Mouse (Mus musculus): Measurements from ENCODE around the gene Ifnk. TPM values are rescaled to one million over a fixed set of nuclear protein-coding genes. Genes with fewer than 3 reads are reported as not detected.

Ifnk gene
- polyA plus RNA-seq, 1 experiment = not detected

GRCm38 (mm10) chr4:35150706-35151105 is 1.1 kb upstream of the Ifnk start:
- TF ChIP-seq GATA1 (IDR thresholded peaks at IDR 0.05; ENCODE audit: low read length) (no peak), TAL1 (IDR thresholded peaks at IDR 0.05; ENCODE audit: low read length) (no peak)
- Histone ChIP-seq H3K36me3 (ENCODE audit: control insufficient read depth) (no peaks in the 10 kb centered on the region), H3K27me3 (ENCODE audit: control insufficient read depth) (peaks cover 8% of the 10 kb centered on the region), H3K4me1 (ENCODE audit: control insufficient read depth) (peaks cover 1% of the 10 kb centered on the region), H3K9me3 (ENCODE audit: control insufficient read depth, low read length) (no peaks in the 10 kb centered on the region), H3K4me3 (replicated peaks) (no peak overlapping the region)

- H3K9me3 ChIP-seq (ENCODE audit: control insufficient read depth, low read length) = no peaks in the 10 kb centered on the region
- TF ChIP-seq GATA1 (IDR thresholded peaks at IDR 0.05; ENCODE audit: low read length) (no peak), TAL1 (IDR thresholded peaks at IDR 0.05; ENCODE audit: low read length) (no peak)
Observed at GRCm38 (mm10) chr4:35154051-35154450, 2.2 kb downstream of the Ifnk start.

GRCm38 (mm10) chr4:35155132-35155922 is 3.5 kb downstream of the Ifnk start:
- H3K27me3 ChIP-seq (ENCODE audit: control insufficient read depth) = peaks cover 31% of the 10 kb centered on the region
- H3K36me3 ChIP-seq (ENCODE audit: control insufficient read depth) = no peaks in the 10 kb centered on the region
- peaks cover 21% of the 10 kb centered on the region for H3K4me1 ChIP-seq (ENCODE audit: control insufficient read depth)
- H3K4me3 ChIP-seq (replicated peaks) = peak overlapping the region; percentile 62
- H3K9me3 ChIP-seq (ENCODE audit: control insufficient read depth, low read length) = no peaks in the 10 kb centered on the region
- TF ChIP-seq TAL1 (IDR thresholded peaks at IDR 0.05; ENCODE audit: low read length) (no peak), GATA1 (IDR thresholded peaks at IDR 0.05; ENCODE audit: low read length) (no peak)

More at GRCm38 (mm10) chr4:35154051-35154450, 2.2 kb downstream of the Ifnk start:
- Histone ChIP-seq H3K4me1 (ENCODE audit: control insufficient read depth) (peaks cover 21% of the 10 kb centered on the region), H3K36me3 (ENCODE audit: control insufficient read depth) (no peaks in the 10 kb centered on the region), H3K27me3 (ENCODE audit: control insufficient read depth) (peaks cover 31% of the 10 kb centered on the region), H3K4me3 (replicated peaks) (no peak overlapping the region)

GRCm38 (mm10) chr4:35156149-35156611 is 4.3 kb downstream of the Ifnk start:
- Histone ChIP-seq H3K27me3 (ENCODE audit: control insufficient read depth) (peaks cover 31% of the 10 kb centered on the region), H3K9me3 (ENCODE audit: control insufficient read depth, low read length) (no peaks in the 10 kb centered on the region), H3K36me3 (ENCODE audit: control insufficient read depth) (no peaks in the 10 kb centered on the region), H3K4me1 (ENCODE audit: control insufficient read depth) (peaks cover 21% of the 10 kb centered on the region), H3K4me3 (replicated peaks) (peak overlapping the region; percentile 62)
- TF ChIP-seq GATA1 (IDR thresholded peaks at IDR 0.05; ENCODE audit: low read length) (no peak), TAL1 (IDR thresholded peaks at IDR 0.05; ENCODE audit: low read length) (no peak)

GRCm38 (mm10) chr4:35156751-35157611 is 5.1 kb downstream of the Ifnk start, which contains the start of gene Mob3b:
Gene Mob3b, minus strand, starts transcription at chr4:35157484.
- Histone ChIP-seq H3K4me1 (ENCODE audit: control insufficient read depth) (peaks cover 21% of the 10 kb centered on the region), H3K4me3 (replicated peaks) (peak within 1 kb of the TSS; percentile 62), H3K36me3 (ENCODE audit: control insufficient read depth) (no peaks in the 10 kb centered on the region), H3K9me3 (ENCODE audit: control insufficient read depth, low read length) (no peaks in the 10 kb centered on the region), H3K27me3 (ENCODE audit: control insufficient read depth) (peaks cover 31% of the 10 kb centered on the region)
- TF ChIP-seq GATA1 (IDR thresholded peaks at IDR 0.05; ENCODE audit: low read length) (no peak), TAL1 (IDR thresholded peaks at IDR 0.05; ENCODE audit: low read length) (no peak)

GRCm38 (mm10) chr4:35157815-35158214 is 6.0 kb downstream of the Ifnk start:
- TF ChIP-seq TAL1 (IDR thresholded peaks at IDR 0.05; ENCODE audit: low read length) = no peak
- no peak for TF ChIP-seq GATA1 (IDR thresholded peaks at IDR 0.05; ENCODE audit: low read length)
- Histone ChIP-seq H3K27me3 (ENCODE audit: control insufficient read depth) (peaks cover 31% of the 10 kb centered on the region), H3K4me1 (ENCODE audit: control insufficient read depth) (peaks cover 21% of the 10 kb centered on the region), H3K9me3 (ENCODE audit: control insufficient read depth, low read length) (no peaks in the 10 kb centered on the region), H3K4me3 (replicated peaks) (no peak overlapping the region), H3K36me3 (ENCODE audit: control insufficient read depth) (no peaks in the 10 kb centered on the region)

- no peaks in the 10 kb centered on the region for H3K27me3 ChIP-seq (ENCODE audit: control insufficient read depth)
- H3K4me3 ChIP-seq (replicated peaks) = no peak overlapping the region
- no peak for TF ChIP-seq GATA1 (IDR thresholded peaks at IDR 0.05; ENCODE audit: low read length)
- no peak for TF ChIP-seq TAL1 (IDR thresholded peaks at IDR 0.05; ENCODE audit: low read length)
Observed at GRCm38 (mm10) chr4:35165275-35165674, 13.4 kb downstream of the Ifnk start.

GRCm38 (mm10) chr4:35165947-35166346 is 14.1 kb downstream of the Ifnk start:
- no peaks in the 10 kb centered on the region for H3K36me3 ChIP-seq (ENCODE audit: control insufficient read depth)

More at GRCm38 (mm10) chr4:35165275-35165674, 13.4 kb downstream of the Ifnk start:
- Histone ChIP-seq H3K4me1 (ENCODE audit: control insufficient read depth) (no peaks in the 10 kb centered on the region), H3K36me3 (ENCODE audit: control insufficient read depth) (no peaks in the 10 kb centered on the region), H3K9me3 (ENCODE audit: control insufficient read depth, low read length) (no peaks in the 10 kb centered on the region)

GRCm38 (mm10) chr4:35167855-35168254 is 16.0 kb downstream of the Ifnk start:
- no peaks in the 10 kb centered on the region for H3K9me3 ChIP-seq (ENCODE audit: control insufficient read depth, low read length)
- TF ChIP-seq GATA1 (IDR thresholded peaks at IDR 0.05; ENCODE audit: low read length) (no peak), TAL1 (IDR thresholded peaks at IDR 0.05; ENCODE audit: low read length) (no peak)
- H3K36me3 ChIP-seq (ENCODE audit: control insufficient read depth) = no peaks in the 10 kb centered on the region
- no peaks in the 10 kb centered on the region for H3K4me1 ChIP-seq (ENCODE audit: control insufficient read depth)
- no peaks in the 10 kb centered on the region for H3K27me3 ChIP-seq (ENCODE audit: control insufficient read depth)
- no peak overlapping the region for H3K4me3 ChIP-seq (replicated peaks)

More at GRCm38 (mm10) chr4:35165947-35166346, 14.1 kb downstream of the Ifnk start:
- Histone ChIP-seq H3K4me3 (replicated peaks) (no peak overlapping the region), H3K27me3 (ENCODE audit: control insufficient read depth) (no peaks in the 10 kb centered on the region), H3K4me1 (ENCODE audit: control insufficient read depth) (no peaks in the 10 kb centered on the region), H3K9me3 (ENCODE audit: control insufficient read depth, low read length) (no peaks in the 10 kb centered on the region)
- TF ChIP-seq TAL1 (IDR thresholded peaks at IDR 0.05; ENCODE audit: low read length) (no peak), GATA1 (IDR thresholded peaks at IDR 0.05; ENCODE audit: low read length) (no peak)
